Mouse (Mus musculus): ENCODE measurements around the gene Ampd1.

The Ampd1 gene

DNA sequence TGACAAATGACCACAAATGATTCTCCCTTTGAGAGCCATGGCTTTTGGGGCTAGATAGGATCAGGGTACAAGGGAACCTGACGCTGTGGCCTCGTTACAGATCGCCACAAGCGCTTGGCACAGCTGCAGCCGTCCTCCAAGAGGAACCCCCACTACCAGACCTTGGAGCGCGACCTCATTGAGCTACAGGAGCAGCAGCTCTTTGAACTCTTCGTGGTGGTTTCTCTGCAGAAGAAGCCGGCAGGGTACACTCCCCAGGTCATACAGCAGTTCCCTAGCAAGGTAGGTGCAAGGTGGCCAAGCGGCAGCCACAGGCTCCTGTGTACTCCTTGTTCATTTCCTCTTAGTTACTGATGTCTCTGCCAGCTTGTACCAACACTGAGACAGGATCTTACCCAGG lies 75.1 kb downstream of the Ampd1 start:
- no peak for DNase-seq (ENCODE audit: low spot score)
